Mouse (Mus musculus): ENCODE results near the gene Tmem109. TPM values are rescaled to one million over a fixed set of nuclear protein-coding genes. Genes with fewer than 3 reads are reported as not detected.

Gene Tmem109
- polyA plus RNA-seq, 1 experiment from 2014 or later = 21.9 TPM

DNA sequence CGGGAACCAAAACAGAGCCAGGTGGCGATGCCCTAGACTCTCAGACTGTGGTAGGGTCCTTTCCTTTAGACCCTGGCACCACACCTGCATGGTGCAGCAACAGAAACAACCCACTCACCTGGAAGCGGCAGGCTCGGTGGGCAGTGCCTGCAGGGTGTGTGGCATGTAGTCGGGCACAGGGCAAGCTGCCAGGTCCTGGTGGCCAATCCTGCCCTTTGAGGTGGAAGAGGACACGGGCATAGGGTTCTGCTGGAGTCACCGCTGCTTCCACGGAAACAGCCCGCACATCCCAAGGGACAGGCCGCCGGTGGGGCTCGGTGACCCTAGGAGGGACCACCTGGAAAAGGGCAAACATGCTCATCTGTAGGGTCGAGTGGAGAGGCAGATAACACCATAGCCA is 15.4 kb downstream of the Tmem109 start:
- Histone ChIP-seq H3K4me3 (replicated peaks) (no peak overlapping the region), H3K36me3 (peaks cover 9% of the 10 kb centered on the region), H3K4me1 (replicated peaks) (peaks cover 10% of the 10 kb centered on the region), H3K9me3 (replicated peaks) (no peaks in the 10 kb centered on the region), H3K27me3 (peaks cover 42% of the 10 kb centered on the region), H3K27ac (no peak overlapping the region), H3K4me2 (no peak overlapping the region), H3K9ac (no peak overlapping the region)
- ATAC-seq (ENCODE audit: low read depth) (no peak), DNase-seq (no peak)
- 75% methylated on average over 13 of the region's 13 CpGs for WGBS (ENCODE audit: insufficient replicate concordance)

DNA sequence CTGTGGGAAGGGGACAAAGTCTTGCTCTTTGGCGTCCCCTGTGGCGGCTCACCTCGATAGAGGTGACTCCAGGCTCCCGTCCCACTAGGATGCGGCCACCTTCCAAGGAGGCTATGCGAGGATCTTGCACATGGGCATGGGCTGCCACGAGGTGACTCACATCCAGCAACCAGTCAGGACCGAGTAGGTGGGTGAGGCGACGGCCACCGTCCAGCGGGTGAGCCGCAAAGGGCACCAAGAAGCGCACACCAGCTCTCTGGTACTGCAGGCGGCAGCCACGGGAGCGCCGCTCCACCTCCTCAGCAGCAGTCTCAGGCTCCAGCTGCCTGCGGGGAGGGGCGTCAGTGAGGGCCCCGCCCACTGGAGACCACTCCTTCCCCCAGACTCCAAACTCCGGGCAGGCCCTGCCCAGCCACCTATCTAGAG is 21.7 kb downstream of the Tmem109 start:
- H3K9ac ChIP-seq = no peak overlapping the region
- H3K27ac ChIP-seq = no peak overlapping the region
- H3K9me3 ChIP-seq (replicated peaks) = no peaks in the 10 kb centered on the region
- H3K4me3 ChIP-seq (replicated peaks) = no peak overlapping the region
- H3K27me3 ChIP-seq = no peaks in the 10 kb centered on the region
- no peak overlapping the region for H3K4me2 ChIP-seq
- DNase-seq (no peak), ATAC-seq (ENCODE audit: low read depth) (no peak)
- peaks cover 5% of the 10 kb centered on the region for H3K36me3 ChIP-seq
- H3K4me1 ChIP-seq (replicated peaks) = no peaks in the 10 kb centered on the region
- 43% methylated on average over 22 of the region's 22 CpGs for WGBS (ENCODE audit: insufficient replicate concordance)

- DNase-seq = no peak
Measured at GRCm38 (mm10) chr19:10856520-10856919, 25.3 kb downstream of the Tmem109 start.

DNA sequence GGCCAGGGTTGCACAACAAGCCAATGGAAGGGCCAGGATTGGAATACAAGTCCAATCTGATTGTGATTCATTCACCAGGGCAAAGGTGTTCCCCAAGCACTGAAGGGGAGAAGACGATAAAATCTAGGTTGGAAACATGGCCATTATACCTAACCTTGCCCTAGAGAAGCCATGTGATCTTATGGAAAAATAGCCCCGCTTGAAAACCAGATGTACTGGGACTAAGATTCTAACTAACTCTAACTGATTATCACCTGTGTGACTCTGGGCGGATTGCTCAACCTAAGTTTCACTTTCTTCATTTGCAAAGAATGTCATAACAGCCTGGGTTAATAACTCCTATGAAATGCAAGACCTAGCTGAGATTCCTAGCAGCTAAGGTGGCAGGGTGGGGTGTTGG is 26.4 kb downstream of the Tmem109 start:
- 59% methylated on average over 3 of the region's 3 CpGs for WGBS (ENCODE audit: insufficient replicate concordance)

More at GRCm38 (mm10) chr19:10856520-10856919, 25.3 kb downstream of the Tmem109 start:
- no peaks in the 10 kb centered on the region; the same call in 1 of the 2 replicates for H3K36me3 ChIP-seq
- 35% methylated on average over 2 of the region's 2 CpGs for WGBS (ENCODE audit: insufficient replicate concordance)
- 0 out of 2 replicates have a peak, but pooled peaks cover 2% of the 10 kb centered on the region for H3K27me3 ChIP-seq
- no peak overlapping the region for H3K9ac ChIP-seq
- H3K9me3 ChIP-seq (replicated peaks) = no peaks in the 10 kb centered on the region
- no peak overlapping the region for H3K27ac ChIP-seq
- H3K4me1 ChIP-seq (replicated peaks) = no peaks in the 10 kb centered on the region
- H3K4me3 ChIP-seq (replicated peaks) = no peak overlapping the region
- H3K4me2 ChIP-seq = no peak overlapping the region
- no peak for ATAC-seq (ENCODE audit: low read depth)

GRCm38 (mm10) chr19:10847311-10848087 is 34.3 kb downstream of the Tmem109 start:
- Histone ChIP-seq H3K9ac (no peak overlapping the region), H3K36me3 (no peaks in the 10 kb centered on the region), H3K27ac (no peak overlapping the region), H3K9me3 (replicated peaks) (no peaks in the 10 kb centered on the region), H3K4me3 (replicated peaks) (no peak overlapping the region), H3K27me3 (peaks cover 19% of the 10 kb centered on the region), H3K4me2 (no peak overlapping the region), H3K4me1 (replicated peaks) (no peaks in the 10 kb centered on the region)
- ATAC-seq (ENCODE audit: low read depth) (no peak), DNase-seq (no peak)
- 46% methylated on average over 3 of the region's 3 CpGs for WGBS (ENCODE audit: insufficient replicate concordance)

More for the DNA sequence above, 26.4 kb downstream of the Tmem109 start:
- H3K4me1 ChIP-seq (replicated peaks) = no peaks in the 10 kb centered on the region
- no peaks in the 10 kb centered on the region; the same call in 1 of the 2 replicates for H3K36me3 ChIP-seq
- no peak overlapping the region for H3K4me2 ChIP-seq
- no peak overlapping the region for H3K27ac ChIP-seq
- no peak overlapping the region for H3K4me3 ChIP-seq (replicated peaks)
- H3K27me3 ChIP-seq = 0 out of 2 replicates have a peak, but pooled peaks cover 2% of the 10 kb centered on the region
- DNase-seq (no peak), ATAC-seq (ENCODE audit: low read depth) (no peak)
- H3K9me3 ChIP-seq (replicated peaks) = no peaks in the 10 kb centered on the region
- H3K9ac ChIP-seq = no peak overlapping the region

GRCm38 (mm10) chr19:10846150-10846549 is 35.7 kb downstream of the Tmem109 start:
- no peak overlapping the region for H3K27ac ChIP-seq
- H3K4me1 ChIP-seq (replicated peaks) = no peaks in the 10 kb centered on the region
- H3K9me3 ChIP-seq (replicated peaks) = no peaks in the 10 kb centered on the region
- ATAC-seq (ENCODE audit: low read depth) = no peak
- WGBS (ENCODE audit: insufficient replicate concordance) = 64% methylated on average over 7 of the region's 7 CpGs
- peaks cover 26% of the 10 kb centered on the region for H3K27me3 ChIP-seq
- H3K36me3 ChIP-seq = no peaks in the 10 kb centered on the region
- DNase-seq = no peak
- H3K9ac ChIP-seq = no peak overlapping the region
- no peak overlapping the region for H3K4me3 ChIP-seq (replicated peaks)
- H3K4me2 ChIP-seq = no peak overlapping the region

- DNase-seq (no peak), ATAC-seq (ENCODE audit: low read depth) (no peak)
- Histone ChIP-seq H3K4me3 (replicated peaks) (no peak overlapping the region), H3K9me3 (replicated peaks) (no peaks in the 10 kb centered on the region), H3K9ac (no peak overlapping the region), H3K27me3 (peaks cover 28% of the 10 kb centered on the region), H3K36me3 (no peaks in the 10 kb centered on the region), H3K4me2 (no peak overlapping the region), H3K27ac (no peak overlapping the region), H3K4me1 (replicated peaks) (no peaks in the 10 kb centered on the region)
- 48% methylated on average over 3 of the region's 3 CpGs for WGBS (ENCODE audit: insufficient replicate concordance)
Measured at GRCm38 (mm10) chr19:10845454-10845853, 36.3 kb downstream of the Tmem109 start.

DNA sequence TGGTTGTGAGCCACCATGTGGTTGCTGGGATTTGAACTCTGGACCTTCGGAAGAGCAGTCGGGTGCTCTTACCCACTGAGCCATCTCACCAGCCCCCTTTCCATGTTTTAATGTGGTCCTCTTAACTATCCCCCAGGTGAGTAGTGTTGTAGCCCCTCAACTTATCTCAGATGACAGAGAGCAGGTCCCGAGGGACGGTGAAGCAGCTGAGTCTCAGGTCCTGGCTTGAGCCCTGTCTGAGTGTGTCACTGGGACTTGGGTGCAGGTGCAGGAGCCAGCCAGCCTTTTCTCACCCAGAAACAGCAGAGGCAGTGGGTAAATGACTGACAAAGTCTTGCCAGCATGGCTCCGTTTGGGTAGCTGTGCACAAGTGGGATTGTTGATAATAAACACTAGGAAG is 37.6 kb downstream of the Tmem109 start:
- H3K9me3 ChIP-seq (replicated peaks) = no peaks in the 10 kb centered on the region
- peaks cover 35% of the 10 kb centered on the region for H3K27me3 ChIP-seq
- no peak overlapping the region for H3K4me3 ChIP-seq (replicated peaks)
- H3K4me1 ChIP-seq (replicated peaks) = no peaks in the 10 kb centered on the region
- WGBS (ENCODE audit: insufficient replicate concordance) = 75% methylated on average over 5 of the region's 5 CpGs
- DNase-seq (no peak), ATAC-seq (ENCODE audit: low read depth) (no peak)
- no peak overlapping the region for H3K27ac ChIP-seq
- no peak overlapping the region for H3K4me2 ChIP-seq
- no peaks in the 10 kb centered on the region for H3K36me3 ChIP-seq
- no peak overlapping the region for H3K9ac ChIP-seq

- peak overlapping the region; percentile 16 for H3K4me3 ChIP-seq (replicated peaks)
- 35% methylated on average over 24 of the region's 24 CpGs for WGBS (ENCODE audit: insufficient replicate concordance)
- no peaks in the 10 kb centered on the region for H3K9me3 ChIP-seq (replicated peaks)
- H3K4me2 ChIP-seq = peak overlapping the region; percentile 8; the same call in 1 of the 2 replicates
- DNase-seq (no peak), ATAC-seq (ENCODE audit: low read depth) (no peak)
- no peak overlapping the region for H3K27ac ChIP-seq
- H3K36me3 ChIP-seq = no peaks in the 10 kb centered on the region
- no peak overlapping the region for H3K9ac ChIP-seq
- peaks cover 35% of the 10 kb centered on the region for H3K27me3 ChIP-seq
- no peaks in the 10 kb centered on the region for H3K4me1 ChIP-seq (replicated peaks)
Measured at GRCm38 (mm10) chr19:10842914-10843313, 38.9 kb downstream of the Tmem109 start.

GRCm38 (mm10) chr19:10841721-10842626 is 39.8 kb downstream of the Tmem109 start:
- no peak for DNase-seq
- Histone ChIP-seq H3K4me1 (replicated peaks) (no peaks in the 10 kb centered on the region), H3K4me2 (0 out of 2 replicates have a peak overlapping the region, but pooled peaks have one; percentile 13), H3K9me3 (replicated peaks) (no peaks in the 10 kb centered on the region), H3K27me3 (peaks cover 35% of the 10 kb centered on the region), H3K4me3 (replicated peaks) (no peak overlapping the region), H3K36me3 (no peaks in the 10 kb centered on the region), H3K27ac (0 out of 2 replicates have a peak overlapping the region, but pooled peaks have one; percentile 7), H3K9ac (no peak overlapping the region)
- WGBS (ENCODE audit: insufficient replicate concordance) = 17% methylated on average over 16 of the region's 16 CpGs
- ATAC-seq (ENCODE audit: low read depth) = 0 out of 2 replicates have a peak, but pooled peaks have one; percentile 20
